Mouse (Mus musculus) intestine, embryonic 14.5 days (tissue): ENCODE data around the gene Zc3hav1. TPM values are rescaled to one million over a fixed set of nuclear protein-coding genes. Genes with fewer than 3 reads are reported as not detected.
A peak's percentile ranks its signal among the peaks of the same experiment; 100 is the strongest.

Source experiments
- ATAC-seq: fragments of 200-750 bp; cut with Nextera tagmentation; replicated peaks from 2 replicates; pipeline ENCODE4 v1.8.0; 2017; ENCODE audit warnings: low read depth, moderate number of reproducible peaks, moderate TSS enrichment, moderate library complexity; ENCODE audit not compliant: low FRiP score, low TSS enrichment
- DNase-seq: peaks from one replicate; pipeline ENCODE4 v3.0.0-alpha.2; 2018; ENCODE audit warnings: low spot score
- H3K27ac ChIP-seq: fragments of 300-500 bp; sonication (generic); 2 replicates; pipeline ENCODE4 v1.5.1; 2014; ENCODE audit warnings: low read depth, mild to moderate bottlenecking, control low read depth
- H3K27me3 ChIP-seq: fragments of 300-500 bp; sonication (generic); replicated peaks from 2 replicates; pipeline ENCODE4 v1.6.1; 2014; ENCODE audit warnings: low read length, control low read depth; ENCODE audit not compliant: control insufficient read depth, insufficient read depth
- H3K36me3 ChIP-seq: fragments of 300-500 bp; sonication (generic); 2 replicates; pipeline ENCODE4 v1.6.1; 2014; ENCODE audit warnings: low read length, control low read depth; ENCODE audit not compliant: control insufficient read depth, insufficient read depth
- H3K4me1 ChIP-seq: fragments of 300-500 bp; sonication (generic); replicated peaks from 2 replicates; pipeline ENCODE4 v1.6.1; 2014; ENCODE audit warnings: low read length, control low read depth, mixed read lengths; ENCODE audit not compliant: control insufficient read depth, insufficient read depth
- H3K4me2 ChIP-seq: fragments of 300-500 bp; sonication (generic); 2 replicates; pipeline ENCODE4 v1.6.1; 2014; ENCODE audit warnings: low read length
- H3K4me3 ChIP-seq: fragments of 300-500 bp; sonication (generic); 2 replicates; pipeline ENCODE4 v1.5.1; 2014; ENCODE audit warnings: low read depth, low read length, control low read depth, mixed read lengths
- H3K9ac ChIP-seq: fragments of 300-500 bp; sonication (generic); 2 replicates; pipeline ENCODE4 v1.6.1; 2014; ENCODE audit warnings: mild to moderate bottlenecking, low read length
- H3K9me3 ChIP-seq: fragments of 300-500 bp; sonication (generic); 2 replicates; pipeline ENCODE4 v1.6.1; 2016; ENCODE audit warnings: low read length, control low read depth; ENCODE audit not compliant: control insufficient read depth
- WGBS: fragments of 180-500 bp; shearing (Covaris S2); extraction: QIAGEN DNeasy Blood & Tissue Kit; methylation state at CpG from one replicate; pipeline ENCODE4 v1.1.7; 2014; 5-methylcytosine and 5-hydroxymethylcytosine counted together
- polyA plus RNA-seq: library from polyadenylated mRNA; unstranded; fragments of >200 nt; fragmentation: Nextera tagmentation; extraction: Ambion mirVana; gene quantifications from 2 replicates; pipeline ENCODE4 v1.2.1, GENCODE M21; 2014

Gene Zc3hav1
- polyA plus RNA-seq, 1 experiment from 2014 or later = 10.2 TPM

GRCm38 (mm10) chr6:38347875-38348274, 6.5 kb downstream of the Zc3hav1 start:
- H3K36me3 ChIP-seq = no peaks in the 10 kb centered on the region
- H3K4me3 ChIP-seq = no peak overlapping the region
- H3K9ac ChIP-seq = no peak overlapping the region
- H3K9me3 ChIP-seq = no peaks in the 10 kb centered on the region
- WGBS = 72% methylated on average over 5 of the region's 5 CpGs
- H3K4me1 ChIP-seq = no peaks in the 10 kb centered on the region
- no peak overlapping the region for H3K4me2 ChIP-seq
- peaks cover 22% of the 10 kb centered on the region for H3K27me3 ChIP-seq
- H3K27ac ChIP-seq = no peak overlapping the region
- no peak for DNase-seq
- no peak for ATAC-seq

DNA sequence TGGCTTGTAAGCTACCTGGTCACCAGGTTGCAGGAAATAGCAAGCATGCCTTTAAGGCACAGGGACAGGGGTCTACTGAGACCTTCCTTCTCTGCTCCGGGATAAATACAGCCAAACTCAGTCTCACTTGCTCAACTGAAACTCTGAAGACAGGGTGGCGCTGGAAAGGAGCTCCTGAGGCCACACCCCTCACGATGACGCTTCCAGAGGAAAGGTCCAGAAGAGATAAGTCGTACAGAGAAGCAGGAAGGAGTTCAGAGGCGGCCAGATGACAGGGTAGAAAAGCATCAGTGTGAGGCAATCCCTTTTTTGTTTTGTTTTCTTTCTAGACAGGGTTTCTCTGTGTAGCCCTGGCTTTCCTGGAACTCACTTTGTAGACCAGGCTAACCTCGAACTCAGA, 8.6 kb downstream of the Zc3hav1 start:
- Histone ChIP-seq H3K9ac (no peak overlapping the region), H3K36me3 (no peaks in the 10 kb centered on the region), H3K27ac (no peak overlapping the region), H3K9me3 (no peaks in the 10 kb centered on the region), H3K27me3 (peaks cover 3% of the 10 kb centered on the region; the same call in 1 of the 2 replicates), H3K4me3 (no peak overlapping the region), H3K4me1 (no peaks in the 10 kb centered on the region), H3K4me2 (no peak overlapping the region)
- ATAC-seq (0 out of 2 replicates have a peak, but pooled peaks have one; percentile 37), DNase-seq (no peak)
- WGBS = 42% methylated on average over 7 of the region's 7 CpGs

GRCm38 (mm10) chr6:38344006-38344670, 10.3 kb downstream of the Zc3hav1 start:
- no peaks in the 10 kb centered on the region for H3K4me1 ChIP-seq
- no peak overlapping the region for H3K4me3 ChIP-seq
- ATAC-seq (no peak), DNase-seq (no peak)
- no peak overlapping the region for H3K4me2 ChIP-seq
- no peak overlapping the region for H3K27ac ChIP-seq
- H3K9ac ChIP-seq = no peak overlapping the region
- no peaks in the 10 kb centered on the region for H3K9me3 ChIP-seq
- 78% methylated on average over 7 of the region's 7 CpGs for WGBS
- H3K27me3 ChIP-seq = no peaks in the 10 kb centered on the region
- no peaks in the 10 kb centered on the region for H3K36me3 ChIP-seq

- Histone ChIP-seq H3K9me3 (no peaks in the 10 kb centered on the region), H3K4me2 (no peak overlapping the region), H3K27me3 (no peaks in the 10 kb centered on the region), H3K27ac (no peak overlapping the region), H3K4me1 (no peaks in the 10 kb centered on the region), H3K36me3 (no peaks in the 10 kb centered on the region), H3K9ac (no peak overlapping the region), H3K4me3 (no peak overlapping the region)
- no peak for ATAC-seq
- DNase-seq = no peak
- 40% methylated on average over 3 of the region's 3 CpGs for WGBS
These were observed 10.8 kb downstream of the Zc3hav1 start for GRCm38 (mm10) chr6:38343581-38343980.

GRCm38 (mm10) chr6:38342666-38342992, 11.8 kb downstream of the Zc3hav1 start:
- H3K4me1 ChIP-seq = no peaks in the 10 kb centered on the region
- DNase-seq (no peak), ATAC-seq (no peak)
- no peak overlapping the region for H3K4me2 ChIP-seq
- H3K36me3 ChIP-seq = no peaks in the 10 kb centered on the region
- H3K9ac ChIP-seq = no peak overlapping the region
- H3K4me3 ChIP-seq = no peak overlapping the region
- no peak overlapping the region for H3K27ac ChIP-seq
- no peaks in the 10 kb centered on the region for H3K9me3 ChIP-seq
- WGBS = 62% methylated on average over 8 of the region's 8 CpGs
- no peaks in the 10 kb centered on the region for H3K27me3 ChIP-seq

DNA sequence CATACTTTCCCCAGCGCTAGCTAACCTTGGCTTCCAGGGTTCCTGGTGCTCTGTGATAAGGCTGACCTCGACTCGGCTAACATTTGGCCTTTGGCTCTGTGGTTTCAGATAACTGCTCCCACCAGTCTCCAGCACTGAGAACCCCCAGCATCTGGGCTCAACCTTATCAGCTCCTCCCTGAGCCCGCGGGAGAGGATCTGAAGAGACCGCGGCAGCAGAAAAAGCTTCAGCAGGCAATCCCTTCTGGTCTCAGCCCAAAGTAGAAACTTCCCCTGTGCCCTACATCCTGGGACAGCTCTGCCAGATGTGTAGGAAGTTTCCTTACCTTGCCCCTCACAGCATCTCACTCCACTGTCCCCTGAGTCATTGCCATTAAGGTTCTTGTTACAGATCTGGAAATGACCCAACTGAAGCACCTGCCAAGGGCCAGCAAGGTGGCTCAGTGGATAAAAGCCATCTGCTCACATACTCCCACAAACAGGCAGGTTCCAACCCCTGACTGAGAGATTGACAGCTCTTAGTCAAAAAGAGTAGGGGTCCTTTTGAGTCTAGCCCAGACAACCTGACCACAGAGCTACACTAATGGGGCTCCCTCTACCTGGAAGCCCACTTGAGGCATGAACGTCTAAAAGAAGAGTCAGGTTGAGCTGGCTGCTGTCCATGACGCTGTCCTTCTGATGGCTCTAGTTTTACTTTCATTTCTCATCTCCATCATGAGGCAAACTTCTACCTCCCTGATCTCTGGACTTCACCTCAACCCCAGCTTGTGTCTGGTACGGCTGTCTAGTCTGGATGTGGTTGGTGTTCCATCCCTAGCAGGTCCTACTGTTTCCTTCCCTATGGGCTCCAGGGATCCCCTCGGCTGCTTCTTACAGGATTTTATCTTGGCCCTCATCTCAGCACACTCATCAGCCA, 12.4 kb downstream of the Zc3hav1 start:
- Histone ChIP-seq H3K9me3 (no peaks in the 10 kb centered on the region), H3K9ac (no peak overlapping the region), H3K4me1 (no peaks in the 10 kb centered on the region), H3K4me3 (no peak overlapping the region), H3K4me2 (no peak overlapping the region), H3K27me3 (no peaks in the 10 kb centered on the region), H3K36me3 (no peaks in the 10 kb centered on the region), H3K27ac (no peak overlapping the region)
- no peak for ATAC-seq
- no peak for DNase-seq
- WGBS = 31% methylated on average over 11 of the region's 11 CpGs

GRCm38 (mm10) chr6:38339078-38339477, 15.3 kb downstream of the Zc3hav1 start:
- ATAC-seq (no peak), DNase-seq (no peak)
- no peak overlapping the region for H3K9ac ChIP-seq
- no peak overlapping the region for H3K4me3 ChIP-seq
- H3K36me3 ChIP-seq = no peaks in the 10 kb centered on the region
- WGBS = 76% methylated on average over 2 of the region's 2 CpGs
- H3K4me2 ChIP-seq = no peak overlapping the region
- H3K27ac ChIP-seq = no peak overlapping the region
- no peaks in the 10 kb centered on the region for H3K27me3 ChIP-seq
- H3K9me3 ChIP-seq = no peaks in the 10 kb centered on the region
- H3K4me1 ChIP-seq = no peaks in the 10 kb centered on the region

DNA sequence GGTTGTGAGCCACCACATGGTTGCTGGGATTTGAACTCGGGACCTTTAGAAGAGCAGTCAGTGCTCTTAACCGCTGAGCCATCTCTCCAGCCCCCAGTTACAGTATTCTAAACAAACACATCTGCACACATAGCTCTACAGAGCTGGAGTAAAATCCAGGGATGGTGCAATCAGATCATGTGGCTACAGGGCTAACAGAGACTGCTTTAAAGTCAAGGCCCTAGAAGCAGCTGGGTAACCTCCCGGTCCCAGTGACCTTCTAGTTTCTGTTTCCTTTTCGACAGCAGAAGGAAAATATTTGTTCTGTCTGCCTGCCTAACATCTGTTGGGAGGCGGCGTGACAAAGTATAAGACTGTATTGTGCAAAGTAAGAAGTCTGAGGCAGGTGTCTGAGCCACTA, 16.5 kb downstream of the Zc3hav1 start:
- H3K4me3 ChIP-seq = no peak overlapping the region
- no peaks in the 10 kb centered on the region for H3K4me1 ChIP-seq
- no peaks in the 10 kb centered on the region for H3K9me3 ChIP-seq
- H3K4me2 ChIP-seq = no peak overlapping the region
- ATAC-seq = no peak
- no peak overlapping the region for H3K27ac ChIP-seq
- no peak overlapping the region for H3K9ac ChIP-seq
- 58% methylated on average over 6 of the region's 6 CpGs for WGBS
- no peaks in the 10 kb centered on the region for H3K27me3 ChIP-seq
- no peaks in the 10 kb centered on the region for H3K36me3 ChIP-seq
- no peak for DNase-seq
